Mouse (Mus musculus): ENCODE data around the gene Ccnb3.
A peak's percentile ranks its signal among the peaks of the same experiment; 100 is the strongest.
"Not testable (repeated sequence)": the region's sequence is repeated elsewhere in the genome, so short reads cannot be mapped to it uniquely, and the experiment has no call there.

The Ccnb3 gene

DNA sequence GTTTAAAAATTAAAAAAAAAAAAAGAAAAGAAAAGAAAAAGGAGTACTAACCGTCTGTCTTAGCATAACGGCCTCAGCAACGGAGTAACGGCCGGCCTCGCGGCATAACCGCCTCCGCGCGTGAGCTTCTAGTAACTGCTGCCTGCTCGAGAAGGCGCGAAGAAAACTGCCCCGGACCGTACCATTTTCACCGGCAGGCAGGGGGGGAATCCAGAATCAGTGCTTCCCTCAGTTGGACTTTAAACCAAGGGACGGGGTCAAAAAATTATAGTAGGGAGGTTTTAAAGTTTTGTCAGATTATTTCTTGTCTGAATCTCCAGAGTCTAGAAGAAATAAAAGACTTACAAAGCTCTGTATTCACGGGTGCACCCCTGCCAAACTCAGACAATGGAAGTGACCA lies at the start of gene Ccnb3:
Gene Ccnb3, minus strand, starts transcription at position 101 of the 400 bp plus-strand sequence.
- no peak for DNase-seq

DNA sequence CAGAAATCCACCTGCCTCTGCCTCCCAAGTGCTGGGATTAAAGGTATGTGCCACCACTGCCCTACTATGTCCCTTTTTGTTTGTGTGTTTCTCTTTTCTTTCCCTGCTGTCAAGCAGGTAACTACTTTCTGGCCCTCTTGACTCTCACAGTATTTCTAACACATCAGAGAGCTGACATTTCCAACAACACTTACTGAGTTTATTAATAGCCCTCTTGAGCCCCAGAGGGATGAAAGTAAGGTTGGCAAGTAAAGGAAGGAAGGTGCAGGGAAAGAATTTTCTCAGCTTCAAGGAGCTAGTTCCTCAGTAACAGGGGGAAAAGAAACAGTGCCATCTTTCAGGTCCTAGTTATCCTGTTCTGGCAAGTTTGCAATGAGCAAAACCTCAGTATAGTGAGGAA lies 48.9 kb upstream of the Ccnb3 start:
- DNase-seq, result no peak

DNA sequence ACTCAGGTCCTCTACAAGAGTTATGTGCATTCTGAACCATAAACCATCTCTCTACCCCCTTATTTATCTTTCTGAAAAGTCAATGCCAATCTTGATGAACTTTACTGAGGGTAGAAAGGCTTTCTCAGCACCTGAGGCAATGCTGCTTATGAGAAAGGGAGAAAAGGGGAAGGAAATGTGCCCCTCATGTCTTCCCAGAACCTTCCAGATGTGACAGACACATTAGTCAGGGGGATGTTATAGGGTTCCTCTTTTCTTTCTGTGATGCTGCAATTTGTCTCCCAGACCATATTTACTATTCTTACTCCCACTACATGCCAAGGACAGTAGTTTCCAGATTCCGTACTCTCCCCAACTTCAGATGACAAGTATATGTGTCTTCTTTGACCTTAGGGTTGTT lies 44.5 kb upstream of the Ccnb3 start:
- DNase-seq, result no peak

DNA sequence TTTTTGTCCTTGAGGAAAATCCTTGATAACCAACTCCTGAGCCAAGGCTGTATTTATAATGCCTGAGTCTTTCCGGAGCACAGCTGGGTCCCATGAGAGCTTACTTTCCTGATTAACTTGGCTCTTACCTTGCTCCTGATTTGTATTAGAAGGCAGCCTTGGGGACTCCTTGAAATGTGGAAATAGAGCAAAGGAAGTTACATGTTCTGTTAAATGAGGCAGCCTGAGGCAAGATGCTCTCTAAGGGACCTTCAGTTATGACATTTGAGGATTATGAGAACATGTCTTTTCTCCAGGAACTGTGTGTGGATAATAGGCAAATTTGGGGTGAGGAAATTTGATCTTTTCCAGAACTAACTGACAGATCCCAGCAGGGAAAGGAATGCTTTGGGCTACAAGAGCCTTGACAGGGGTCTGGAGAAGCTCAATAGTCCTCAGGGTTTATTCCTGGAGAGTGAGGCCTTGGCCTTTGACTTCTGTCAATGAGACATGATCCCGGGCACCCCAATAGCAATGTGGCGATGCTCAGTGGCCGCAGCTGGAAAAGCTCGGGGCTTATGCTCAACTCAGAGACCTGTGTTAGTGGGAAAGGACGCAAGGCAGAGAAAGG lies 38.5 kb upstream of the Ccnb3 start:
- no peak for DNase-seq

DNA sequence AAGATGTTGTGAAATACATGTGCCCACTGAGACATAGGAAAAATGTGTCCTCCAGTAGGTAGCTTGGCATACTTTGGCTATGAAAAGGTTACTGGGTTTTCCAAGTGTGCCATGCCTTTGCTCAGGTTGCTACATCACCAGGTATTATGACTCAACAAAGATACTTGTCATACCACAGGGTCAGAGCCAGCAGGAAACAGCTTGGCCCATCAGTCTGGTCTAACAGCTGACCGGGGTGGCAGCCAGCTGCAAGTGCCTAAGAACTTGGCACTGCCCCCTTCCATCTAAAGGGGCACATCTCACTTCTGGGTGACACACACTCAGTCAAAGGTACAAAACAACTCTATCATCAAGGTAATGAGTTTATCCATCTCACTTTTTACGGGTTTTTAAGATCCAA lies 26.6 kb upstream of the Ccnb3 start:
- DNase-seq, result peak; percentile 52

DNA sequence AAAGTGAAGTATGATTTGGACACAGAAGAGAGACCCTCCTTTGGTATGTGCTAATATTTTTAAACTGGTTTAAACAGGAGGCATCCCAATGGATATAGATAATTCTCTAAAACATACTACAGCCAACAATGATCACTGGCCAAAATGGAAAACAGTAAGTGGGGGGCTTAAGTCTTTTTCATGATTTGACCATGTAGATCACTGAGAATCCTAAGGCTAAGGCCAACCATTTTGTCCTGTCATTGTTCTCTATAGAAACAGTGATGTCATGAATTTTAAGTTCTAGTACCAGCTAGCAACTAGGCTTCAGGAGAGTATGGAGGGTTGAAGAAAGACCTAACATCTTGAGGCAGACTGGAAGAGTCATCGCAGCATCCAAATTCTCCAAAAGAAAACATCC lies 25.8 kb upstream of the Ccnb3 start, which contains the start of gene Akap4:
Gene Akap4, plus strand, starts transcription at position 301 of the 400 bp plus-strand sequence.
- DNase-seq, result no peak

DNA sequence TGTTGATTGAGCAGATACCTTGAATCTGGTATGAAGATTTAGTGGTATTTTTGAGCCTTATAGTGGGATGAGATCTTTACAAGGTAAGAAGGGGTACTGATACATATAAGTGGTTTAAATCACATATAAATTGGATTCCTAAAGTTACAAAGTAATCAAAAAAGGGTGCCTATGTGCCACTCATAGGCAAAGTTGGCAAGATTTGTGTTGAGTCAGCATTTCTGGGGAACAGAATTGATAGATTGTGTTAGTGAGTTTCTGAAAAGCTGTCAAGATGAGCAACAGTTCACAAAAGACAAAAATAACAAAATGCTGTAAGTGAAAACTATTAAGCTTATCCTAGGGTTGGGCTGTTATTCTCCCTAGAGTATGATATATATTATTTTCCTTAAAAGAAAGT lies 22.7 kb upstream of the Ccnb3 start:
- DNase-seq, result no peak

DNA sequence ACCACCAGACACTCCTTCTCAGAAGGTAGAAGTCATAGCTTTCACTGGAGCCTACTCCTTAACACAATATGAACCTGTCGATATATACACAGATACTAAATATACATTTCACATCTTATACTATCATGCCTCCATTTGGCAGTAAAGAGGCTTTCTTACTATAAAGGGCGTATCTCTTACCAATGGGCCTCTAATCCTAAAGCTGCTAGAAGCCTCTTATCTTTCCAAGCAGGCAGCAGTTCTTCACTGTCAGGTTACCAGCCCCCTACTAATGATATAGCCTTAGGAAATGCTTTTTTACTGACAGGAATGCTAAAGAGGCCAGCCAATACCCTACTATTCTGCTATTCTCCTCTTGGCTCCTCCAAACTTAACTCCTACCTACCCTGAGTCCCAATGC lies 16.2 kb upstream of the Ccnb3 start:
- DNase-seq, result no peak

DNA sequence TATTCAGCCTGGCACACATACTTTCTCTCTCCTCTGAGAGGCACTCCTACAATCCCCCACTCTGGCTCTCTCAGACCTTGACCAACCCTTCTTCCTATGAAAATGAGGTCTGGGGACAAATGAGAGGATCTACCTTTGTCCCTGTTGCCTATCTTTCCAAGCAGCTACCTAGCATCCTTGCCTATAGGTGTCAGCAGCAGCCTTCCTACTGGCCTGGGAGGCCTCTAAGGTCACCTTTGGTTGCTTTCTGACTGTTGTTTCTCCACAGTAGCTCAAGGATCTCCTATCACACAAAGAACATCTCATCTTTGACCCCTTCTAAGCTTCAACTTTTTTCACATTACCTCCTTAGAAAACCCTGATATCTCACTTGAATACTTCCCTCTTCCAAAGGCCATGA lies 15.6 kb upstream of the Ccnb3 start:
- DNase-seq, result no peak

DNA sequence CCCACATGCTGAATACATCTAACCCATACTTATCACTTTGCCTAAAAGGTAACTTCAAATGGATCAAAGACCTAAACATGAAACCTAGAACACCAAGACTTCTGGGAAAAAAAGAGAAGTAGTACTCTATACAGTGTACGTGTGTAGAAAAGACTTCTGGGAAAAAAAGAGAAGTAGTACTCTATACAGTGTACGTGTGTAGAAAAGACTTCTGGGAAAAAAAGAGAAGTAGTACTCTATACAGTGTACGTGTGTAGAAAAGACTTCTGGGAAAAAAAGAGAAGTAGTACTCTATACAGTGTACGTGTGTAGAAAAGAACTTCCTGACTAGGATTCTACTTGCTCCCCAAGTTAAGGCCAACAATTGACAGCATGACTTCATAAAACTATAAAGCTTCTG lies 57.5 kb downstream of the Ccnb3 start:
- DNase-seq, result not testable (repeated sequence)

DNA sequence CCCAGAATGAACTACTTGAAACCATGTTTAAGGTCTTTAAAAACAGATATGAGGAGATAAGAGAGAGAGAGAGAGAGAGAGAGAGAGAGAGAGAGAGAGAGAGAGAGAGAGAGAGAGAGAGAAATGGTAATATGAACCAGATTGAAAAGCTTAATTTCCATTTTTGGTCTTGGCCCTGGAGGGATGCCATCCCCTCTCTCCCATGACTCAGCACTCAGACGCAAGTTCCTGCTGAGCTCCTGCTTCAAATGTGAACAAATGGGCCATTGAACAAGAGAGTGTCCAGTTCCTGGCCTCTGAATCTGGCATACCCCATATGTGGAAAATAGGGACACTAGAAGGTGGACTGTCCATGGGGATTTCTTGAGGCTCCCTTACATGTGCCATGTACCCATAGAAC lies 69.5 kb downstream of the Ccnb3 start:
- DNase-seq, result no peak

DNA sequence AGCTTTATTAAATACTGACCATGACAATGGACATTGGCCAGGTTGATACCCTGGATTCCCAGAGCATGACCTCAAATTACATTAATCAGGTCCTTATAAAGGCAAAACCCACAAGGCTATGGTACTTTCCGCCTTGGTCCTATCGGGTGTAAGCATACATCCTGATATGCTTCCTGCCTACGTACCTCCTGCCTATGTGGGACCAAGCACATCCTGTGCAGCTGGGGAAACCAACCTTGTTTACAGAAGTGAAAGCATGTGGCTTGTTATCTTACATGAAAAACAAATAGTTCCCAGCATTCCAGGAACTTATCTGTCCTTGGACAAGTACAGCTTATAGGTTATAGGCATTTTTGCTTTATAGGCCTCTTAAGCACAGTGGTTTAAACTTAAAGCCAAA lies 72.8 kb downstream of the Ccnb3 start:
- DNase-seq, result no peak

Data from lung, postnatal 36 days (tissue).